Mouse (Mus musculus): Measurements from ENCODE around the gene D130040H23Rik.
"Not testable (repeated sequence)": the region's sequence is repeated elsewhere in the genome, so short reads cannot be mapped to it uniquely, and the experiment has no call there.

The D130040H23Rik gene

GRCm38 (mm10) chr8:69270386-69271202 is at the start of gene D130040H23Rik:
Gene D130040H23Rik, plus strand, starts transcription at chr8:69271080.
- in situ Hi-C loops (cut with MboI, MseI), result no loop called here

GRCm38 (mm10) chr8:69242541-69242940 is 28.3 kb upstream of the D130040H23Rik start:
- in situ Hi-C loops (cut with MboI, MseI), result no loop called here

GRCm38 (mm10) chr8:69268525-69268924 is 2.4 kb upstream of the D130040H23Rik start:
- in situ Hi-C loops (cut with MboI, MseI), result no loop called here

- in situ Hi-C loops (cut with MboI, MseI), result no loop called here
Measured at GRCm38 (mm10) chr8:69271203-69271554, 299 bp downstream of the D130040H23Rik start.

- in situ Hi-C loops (cut with MboI, MseI), result no loop called here
Measured at GRCm38 (mm10) chr8:69272435-69272834, 1.6 kb downstream of the D130040H23Rik start.

GRCm38 (mm10) chr8:69324771-69325170 is 53.9 kb downstream of the D130040H23Rik start:
- in situ Hi-C loops (cut with MboI, MseI), result no loop called here

GRCm38 (mm10) chr8:69328301-69329288 is 57.7 kb downstream of the D130040H23Rik start:
- in situ Hi-C loops (cut with MboI, MseI), result no loop called here

GRCm38 (mm10) chr8:69329289-69329688 is 58.4 kb downstream of the D130040H23Rik start:
- in situ Hi-C loops (cut with MboI, MseI), result not testable (repeated sequence)
